Mouse (Mus musculus) forebrain, embryonic 14.5 days (tissue): Measurements from ENCODE around the gene Cavin1. TPM values are rescaled to one million over a fixed set of nuclear protein-coding genes. Genes with fewer than 3 reads are reported as not detected.

ENCODE experiments used
- ATAC-seq: fragments of 200-750 bp; cut with Nextera tagmentation; 2 replicates; pipeline ENCODE4 v1.8.0; 2017; ENCODE audit warnings: mild to moderate bottlenecking, moderate library complexity
- DNase-seq: peaks from one replicate; pipeline ENCODE4 v3.0.0-alpha.2; 2015; ENCODE audit warnings: low spot score
- H3K27ac ChIP-seq: fragments of 300-500 bp; sonication (generic); 2 replicates; pipeline ENCODE4 v1.5.1; 2014; ENCODE audit warnings: low read depth, mild to moderate bottlenecking, control low read depth, low read length, moderate library complexity
- H3K27me3 ChIP-seq: fragments of 300-500 bp; sonication (generic); replicated peaks from 2 replicates; pipeline ENCODE4 v1.6.1; 2014; ENCODE audit warnings: low read length, control low read depth, mixed read lengths; ENCODE audit not compliant: control insufficient read depth, insufficient read depth
- H3K36me3 ChIP-seq: fragments of 300-500 bp; sonication (generic); 2 replicates; pipeline ENCODE4 v1.6.1; 2014; ENCODE audit warnings: low read length, control low read depth; ENCODE audit not compliant: control insufficient read depth, insufficient read depth
- H3K4me1 ChIP-seq: fragments of 300-500 bp; sonication (generic); 2 replicates; pipeline ENCODE4 v1.6.1; 2014; ENCODE audit warnings: antibody characterized with exemption, low read length, control low read depth; ENCODE audit not compliant: control insufficient read depth, insufficient read depth
- H3K4me2 ChIP-seq: fragments of 300-500 bp; sonication (generic); 2 replicates; pipeline ENCODE4 v1.6.1; 2014; ENCODE audit warnings: mild to moderate bottlenecking, control low read depth, low read length
- H3K4me3 ChIP-seq: fragments of 300-500 bp; sonication (generic); 2 replicates; pipeline ENCODE4 v1.5.1; 2014; ENCODE audit warnings: low read depth, low read length, control low read depth
- H3K9ac ChIP-seq: fragments of 300-500 bp; sonication (generic); 2 replicates; pipeline ENCODE4 v1.6.1; 2014; ENCODE audit warnings: mild to moderate bottlenecking, low read length, control low read depth, moderate library complexity
- H3K9me3 ChIP-seq: fragments of 300-500 bp; sonication (generic); replicated peaks from 2 replicates; pipeline ENCODE4 v1.6.1; 2016; ENCODE audit warnings: low read length, control low read depth, mixed read lengths; ENCODE audit not compliant: control insufficient read depth
- WGBS: fragments of 180-500 bp; shearing (Covaris S2); extraction: QIAGEN DNeasy Blood & Tissue Kit; methylation state at CpG from one replicate; pipeline ENCODE4 v1.1.7; 2014; 5-methylcytosine and 5-hydroxymethylcytosine counted together
- polyA plus RNA-seq: library from polyadenylated mRNA; unstranded; fragments of >200 nt; fragmentation: Nextera tagmentation; extraction: Ambion mirVana; gene quantifications from 2 replicates; pipeline ENCODE4 v1.2.1, GENCODE M21; 2014

Cavin1 gene
- polyA plus RNA-seq, 1 experiment from 2014 or later: 15.6 TPM

- ATAC-seq (no peak), DNase-seq (no peak)
- Histone ChIP-seq H3K27me3 (peaks cover 30% of the 10 kb centered on the region), H3K4me2 (no peak overlapping the region), H3K4me1 (peaks cover 2% of the 10 kb centered on the region; the same call in 1 of the 2 replicates), H3K4me3 (no peak overlapping the region), H3K9ac (no peak overlapping the region), H3K9me3 (no peaks in the 10 kb centered on the region), H3K27ac (no peak overlapping the region), H3K36me3 (no peaks in the 10 kb centered on the region)
- WGBS: 85% methylated on average over 6 of the region's 6 CpGs
These were observed 5.7 kb downstream of the Cavin1 start for GRCm38 (mm10) chr11:100964901-100965542.

- peaks cover 29% of the 10 kb centered on the region for H3K27me3 ChIP-seq
- whole genome bisulfite sequencing: 88% methylated on average over 7 of the region's 7 CpGs
- no peaks in the 10 kb centered on the region for H3K9me3 ChIP-seq
These were observed 6.5 kb downstream of the Cavin1 start for GRCm38 (mm10) chr11:100964180-100964579.

GRCm38 (mm10) chr11:100963647-100964046 lies 7.0 kb downstream of the Cavin1 start:
- Histone ChIP-seq H3K4me1 (no peaks in the 10 kb centered on the region), H3K9me3 (no peaks in the 10 kb centered on the region), H3K27me3 (peaks cover 29% of the 10 kb centered on the region), H3K36me3 (no peaks in the 10 kb centered on the region), H3K27ac (no peak overlapping the region), H3K4me2 (no peak overlapping the region), H3K9ac (no peak overlapping the region), H3K4me3 (no peak overlapping the region)
- no peak for ATAC-seq
- no peak for DNase-seq
- WGBS: 84% methylated on average over 9 of the region's 9 CpGs

More at GRCm38 (mm10) chr11:100964180-100964579, 6.5 kb downstream of the Cavin1 start:
- Histone ChIP-seq H3K4me3 (no peak overlapping the region), H3K36me3 (no peaks in the 10 kb centered on the region), H3K9ac (no peak overlapping the region), H3K4me2 (no peak overlapping the region), H3K4me1 (no peaks in the 10 kb centered on the region), H3K27ac (no peak overlapping the region)
- ATAC-seq: no peak
- no peak for DNase-seq

GRCm38 (mm10) chr11:100962371-100962911 lies 8.2 kb downstream of the Cavin1 start:
- ATAC-seq (no peak), DNase-seq (no peak)
- 49% methylated on average over 9 of the region's 9 CpGs for whole genome bisulfite sequencing
- Histone ChIP-seq H3K27me3 (peaks cover 29% of the 10 kb centered on the region), H3K4me1 (no peaks in the 10 kb centered on the region), H3K4me3 (no peak overlapping the region), H3K9me3 (no peaks in the 10 kb centered on the region), H3K4me2 (no peak overlapping the region), H3K9ac (no peak overlapping the region), H3K27ac (no peak overlapping the region), H3K36me3 (no peaks in the 10 kb centered on the region)

DNA sequence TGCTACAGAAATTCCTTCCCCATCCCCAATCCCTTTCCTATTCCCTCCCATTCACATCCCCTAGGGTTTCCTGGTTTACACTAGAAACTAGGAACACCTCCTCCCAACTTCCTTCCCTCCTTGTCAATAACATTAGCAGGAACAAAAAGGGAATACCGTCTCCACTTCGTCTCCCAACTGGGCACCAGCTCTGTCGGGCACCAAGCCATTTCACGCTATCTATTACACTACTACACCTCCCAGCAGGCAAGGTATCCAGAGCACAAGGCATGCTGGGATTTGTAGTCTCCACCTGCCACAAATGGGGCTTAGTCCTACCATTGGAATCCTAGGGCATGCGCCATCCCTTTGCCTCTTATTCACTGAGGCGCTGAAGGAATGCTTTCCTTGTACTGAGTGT lies 10.1 kb downstream of the Cavin1 start:
- H3K27me3 ChIP-seq: peaks cover 26% of the 10 kb centered on the region
- no peaks in the 10 kb centered on the region for H3K36me3 ChIP-seq
- no peak overlapping the region for H3K27ac ChIP-seq
- H3K9ac ChIP-seq: no peak overlapping the region
- H3K9me3 ChIP-seq: no peaks in the 10 kb centered on the region
- DNase-seq: peak; percentile 88
- H3K4me1 ChIP-seq: no peaks in the 10 kb centered on the region
- WGBS: 8% methylated on average over 6 of the region's 6 CpGs
- H3K4me2 ChIP-seq: no peak overlapping the region
- ATAC-seq: peak; percentile 82; the same call in 1 of the 2 replicates
- no peak overlapping the region for H3K4me3 ChIP-seq

DNA sequence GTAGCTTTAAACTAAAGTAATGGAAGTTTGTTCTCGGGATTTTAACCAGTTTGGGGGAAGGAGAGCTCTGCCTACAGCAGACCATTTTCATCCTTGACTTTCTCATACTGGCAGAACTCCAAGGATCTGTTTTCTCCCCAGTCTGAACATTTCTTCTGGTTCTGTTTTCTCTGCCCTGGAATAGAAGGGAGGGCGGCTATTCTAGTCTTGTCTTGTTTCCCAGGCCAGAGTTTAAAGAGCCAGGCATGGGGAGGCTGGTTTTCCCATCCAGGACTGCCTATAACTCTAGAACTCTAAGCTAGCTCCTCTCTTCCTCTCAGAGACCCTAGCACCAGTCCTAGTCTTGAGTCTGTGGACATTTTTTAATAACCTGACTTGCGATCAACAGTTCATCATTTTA lies 10.9 kb downstream of the Cavin1 start:
- no peaks in the 10 kb centered on the region for H3K4me1 ChIP-seq
- peaks cover 26% of the 10 kb centered on the region for H3K27me3 ChIP-seq
- H3K4me3 ChIP-seq: no peak overlapping the region

DNA sequence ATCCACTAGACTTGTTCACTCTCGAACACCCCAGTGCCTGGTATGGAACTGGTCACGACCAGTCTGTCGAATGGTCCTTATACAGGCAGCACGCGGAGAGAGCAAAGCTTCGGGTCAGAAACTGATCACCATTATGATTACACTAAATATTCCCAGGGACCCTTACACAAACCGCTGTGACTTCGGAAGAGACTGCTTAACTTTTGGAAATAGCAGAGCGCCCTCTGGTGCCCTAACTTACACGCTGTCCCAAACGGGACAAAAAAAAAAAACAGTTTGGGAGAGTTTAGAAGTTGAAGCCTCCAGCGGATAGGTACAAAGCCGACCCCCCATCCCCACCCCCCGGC lies 11.2 kb downstream of the Cavin1 start:
- H3K4me3 ChIP-seq: peak overlapping the region; percentile 17
- no peaks in the 10 kb centered on the region for H3K4me1 ChIP-seq

More for the DNA sequence above, 10.9 kb downstream of the Cavin1 start:
- DNase-seq (no peak), ATAC-seq (no peak)
- H3K9me3 ChIP-seq: no peaks in the 10 kb centered on the region
- no peak overlapping the region for H3K4me2 ChIP-seq
- H3K27ac ChIP-seq: no peak overlapping the region
- H3K9ac ChIP-seq: no peak overlapping the region
- 34% methylated on average over 3 of the region's 3 CpGs for WGBS
- no peaks in the 10 kb centered on the region for H3K36me3 ChIP-seq

DNA sequence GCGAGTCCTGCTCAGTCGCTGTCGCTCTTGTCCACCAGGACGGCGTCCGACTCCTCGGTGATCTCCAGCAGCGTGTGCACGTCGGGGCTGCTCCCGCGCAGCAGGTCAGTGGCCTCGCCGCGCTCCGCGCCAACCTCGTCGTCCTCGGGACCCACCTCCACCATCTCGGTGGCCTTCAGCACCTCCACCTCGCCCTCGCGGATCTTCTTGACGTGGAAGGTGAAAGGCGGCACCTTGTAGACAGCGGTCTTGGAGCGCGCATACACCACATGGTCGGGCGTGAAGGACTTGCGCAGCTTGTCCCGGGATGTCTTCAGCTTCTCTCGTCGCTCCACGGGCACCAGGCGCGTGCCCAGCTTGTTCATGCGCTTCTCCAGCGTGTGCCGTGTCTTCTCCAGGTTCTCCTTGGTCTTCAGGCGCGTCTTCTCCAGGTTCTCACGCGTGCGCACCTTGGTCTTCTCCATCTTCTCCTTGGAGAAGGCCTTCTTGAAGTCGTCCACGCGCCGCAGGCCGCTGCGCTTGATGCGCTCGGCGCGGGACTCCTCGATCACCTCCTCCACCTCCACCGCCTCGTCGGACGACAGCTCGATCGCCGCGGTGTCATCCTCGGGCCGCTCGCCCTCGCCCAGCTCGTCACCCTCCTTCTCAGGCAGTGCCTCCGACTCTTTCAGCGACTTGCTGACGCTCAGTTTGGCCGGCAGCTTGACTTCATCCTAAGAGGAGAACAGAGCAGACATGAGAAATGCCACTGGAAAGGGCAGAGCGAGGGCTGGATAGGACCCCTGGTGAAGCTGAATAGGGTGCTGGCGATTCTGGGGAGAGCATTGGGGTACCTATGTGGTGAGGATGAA lies 11.8 kb downstream of the Cavin1 start:
- Histone ChIP-seq H3K27me3 (peaks cover 26% of the 10 kb centered on the region), H3K9ac (peak overlapping the region; percentile 17; the same call in 1 of the 2 replicates), H3K27ac (no peak overlapping the region), H3K4me2 (peak overlapping the region; percentile 39), H3K4me3 (peak overlapping the region; percentile 17), H3K36me3 (no peaks in the 10 kb centered on the region), H3K4me1 (no peaks in the 10 kb centered on the region), H3K9me3 (no peaks in the 10 kb centered on the region)
- ATAC-seq (no peak), DNase-seq (no peak)
- 9% methylated on average over 76 of the region's 76 CpGs for WGBS

More for the DNA sequence above, 11.2 kb downstream of the Cavin1 start:
- H3K4me2 ChIP-seq: peak overlapping the region; percentile 39
- no peak overlapping the region for H3K27ac ChIP-seq
- H3K9me3 ChIP-seq: no peaks in the 10 kb centered on the region
- H3K27me3 ChIP-seq: peaks cover 26% of the 10 kb centered on the region
- no peak overlapping the region for H3K9ac ChIP-seq
- 3% methylated on average over 14 of the region's 14 CpGs for WGBS
- ATAC-seq: no peak
- DNase-seq: peak; percentile 84
- no peaks in the 10 kb centered on the region for H3K36me3 ChIP-seq
